Mouse (Mus musculus): Measurements from ENCODE around the gene Npdc1.

DNA sequence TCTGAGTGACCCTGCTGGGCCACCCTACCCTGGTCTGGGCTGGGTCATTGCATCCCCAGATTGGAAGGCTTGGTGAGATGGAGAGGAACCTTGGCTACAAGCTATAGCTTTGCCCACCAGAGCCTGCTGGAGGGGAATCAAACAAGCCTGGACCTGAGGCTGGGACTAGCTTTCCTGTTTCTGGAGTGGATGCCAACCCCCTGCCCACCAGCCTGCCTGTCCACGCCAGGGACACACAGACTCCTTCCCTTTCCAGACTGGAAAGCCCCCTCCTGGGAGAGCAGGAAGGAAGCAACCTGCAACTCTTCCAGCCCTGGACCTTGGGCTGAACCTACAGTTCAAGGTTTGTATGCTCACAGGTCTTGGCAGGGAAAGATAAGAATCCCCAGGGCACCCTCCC is 24.5 kb downstream of the Npdc1 start:
- TF ChIP-seq CTCF (IDR thresholded peaks at IDR 0.05; ENCODE audit: low read depth, low read length) = no peak
- TF ChIP-seq POLR2A (IDR thresholded peaks at IDR 0.05; ENCODE audit: insufficient read depth, low read length) = no peak
